In genomic region chr10:77089336-77089735, GRCm38 (mm10) we compare ENCODE assay signal across 8 mouse cellular contexts. TPM values are rescaled to one million over a fixed set of nuclear protein-coding genes. Genes with fewer than 3 reads are reported as not detected.
DNase-seq lines count a peak whose midpoint lies in the region; ATAC-seq and TF ChIP-seq lines count a peak whose summit lies in the region.
"Had no signal": no experiment of that assay in that cellular context is flagged by ENCODE, and none has a peak within 500 bp of the region (broad histone marks: within the 10 kb centered on the region; RNA-seq: fewer than 3 reads in every experiment).

No protein-coding gene starts in this region.

- peak; percentile 86 for DNase-seq in MN1 (ENCODE audit: low spot score)
- peak; percentile 85 for DNase-seq in adrenal gland, adult 2 months
- no peak for DNase-seq in liver, postnatal 0 days
- no peak for DNase-seq in left cerebral cortex, postnatal 4 days
- DNase-seq in spleen, postnatal 4 days (ENCODE audit: low spot score in 2 of 2) = no peak

- peaks cover 34% of the 10 kb centered on the region for H3K4me1 ChIP-seq in heart, embryonic 13.5 days
- peaks cover 10% of the 10 kb centered on the region for H3K4me1 ChIP-seq in liver, postnatal 0 days (ENCODE audit: insufficient read depth)
- H3K4me1 ChIP-seq in stomach, embryonic 16.5 days (ENCODE audit: control insufficient read depth, insufficient read depth, low read length) = peaks cover 15% of the 10 kb centered on the region

- peaks cover 13% of the 10 kb centered on the region for H3K9me3 ChIP-seq in heart, embryonic 13.5 days
- H3K9me3 ChIP-seq in liver, postnatal 0 days (ENCODE audit: low read length) = 0 out of 2 replicates have a peak, but pooled peaks cover 2% of the 10 kb centered on the region
- peaks cover 12% of the 10 kb centered on the region; the same call in 1 of the 2 replicates for H3K9me3 ChIP-seq in stomach, embryonic 16.5 days (replicated peaks; ENCODE audit: control insufficient read depth, low read length)

- no peak for ATAC-seq in heart, embryonic 13.5 days (ENCODE audit: extremely low read depth, insufficient number of reproducible peaks, low FRiP score, low TSS enrichment)
- peak; percentile 6; the same call in 1 of the 2 replicates for ATAC-seq in liver, postnatal 0 days
- peak; percentile 39; the same call in 1 of the 2 replicates for ATAC-seq in stomach, embryonic 16.5 days (ENCODE audit: insufficient read depth, low FRiP score)

- TF ChIP-seq CTCF in liver, postnatal 0 days (IDR thresholded peaks at IDR 0.05; ENCODE audit: low read depth) = no peak

- 34% methylated on average over 8 of the region's 8 CpGs for WGBS in heart, embryonic 13.5 days
- 59% methylated on average over 8 of the region's 8 CpGs for WGBS in liver, postnatal 0 days (ENCODE audit: insufficient replicate concordance)
- WGBS in stomach, embryonic 16.5 days = 45% methylated on average over 8 of the region's 8 CpGs

- TF ChIP-seq EP300 in liver, postnatal 0 days (IDR thresholded peaks at IDR 0.05; ENCODE audit: low read depth) = no peak

- intact Hi-C loops in left cerebral cortex, postnatal 4 days (cut with DNase I) = no loop called here

- peaks cover 66% of the 10 kb centered on the region for H3K36me3 ChIP-seq in heart, embryonic 13.5 days
- H3K36me3 ChIP-seq in liver, postnatal 0 days (replicated peaks; ENCODE audit: insufficient read depth, low read length) = peaks cover 11% of the 10 kb centered on the region; the same call in 1 of the 2 replicates
- no peaks in the 10 kb centered on the region for H3K36me3 ChIP-seq in stomach, embryonic 16.5 days (ENCODE audit: control insufficient read depth, insufficient read depth, low read length)

- H3K27me3 ChIP-seq in heart, embryonic 13.5 days (replicated peaks) = no peaks in the 10 kb centered on the region
- H3K27me3 ChIP-seq in liver, postnatal 0 days (ENCODE audit: insufficient read depth, low read length) = no peaks in the 10 kb centered on the region
- no peaks in the 10 kb centered on the region for H3K27me3 ChIP-seq in stomach, embryonic 16.5 days (ENCODE audit: control insufficient read depth, insufficient read depth, low read length)
- H3K27me3 ChIP-seq: megakaryocyte, embryonic 14.5 days had no signal

- peak overlapping the region; percentile 76 for H3K27ac ChIP-seq in heart, embryonic 13.5 days (replicated peaks)
- H3K27ac ChIP-seq in liver, postnatal 0 days (ENCODE audit: low read depth) = peak overlapping the region; percentile 92
- peak overlapping the region; percentile 54 for H3K27ac ChIP-seq in stomach, embryonic 16.5 days (ENCODE audit: low read length)

- H3K4me2 ChIP-seq in heart, embryonic 13.5 days = peak overlapping the region; percentile 57
- H3K4me2 ChIP-seq in liver, postnatal 0 days (ENCODE audit: low read depth, low read length) = peak overlapping the region; percentile 2
- peak overlapping the region; percentile 28 for H3K4me2 ChIP-seq in stomach, embryonic 16.5 days (ENCODE audit: low read depth, low read length)

- H3K4me3 ChIP-seq in heart, embryonic 13.5 days = peak overlapping the region; percentile 24
- no peak overlapping the region for H3K4me3 ChIP-seq in liver, postnatal 0 days (ENCODE audit: low read depth, low read length)
- H3K4me3 ChIP-seq in stomach, embryonic 16.5 days (replicated peaks; ENCODE audit: low read length) = peak overlapping the region; percentile 6
- H3K4me3 ChIP-seq: megakaryocyte, embryonic 14.5 days had no signal

- H3K9ac ChIP-seq in heart, embryonic 13.5 days = peak overlapping the region; percentile 68; the same call in 1 of the 2 replicates
- peak overlapping the region; percentile 38; the same call in 1 of the 2 replicates for H3K9ac ChIP-seq in liver, postnatal 0 days (replicated peaks)
- 0 out of 2 replicates have a peak overlapping the region, but pooled peaks have one; percentile 42 for H3K9ac ChIP-seq in stomach, embryonic 16.5 days (ENCODE audit: low read length)

RNA-seq across cellular contexts. Expression of gene Slc19a1, which starts 57.3 kb away (rescaled TPM):
- 10 to 100 TPM; 17.4 to 24.1 TPM for total RNA-seq in adrenal gland, adult 2 months (2021)
- 103 and 105 TPM in 2 replicates for polyA plus RNA-seq in adrenal gland, adult 2 months (2012; rRNA removed)
- 13.3 and 14.9 TPM in 2 replicates for polyA plus RNA-seq in heart, embryonic 13.5 days (2015; fragmentation: Nextera tagmentation; extraction: Ambion mirVana)
- 7.1 and 10.5 TPM in 2 replicates for polyA plus RNA-seq in liver, postnatal 0 days (2015; fragmentation: Nextera tagmentation; extraction: Ambion mirVana)
- 32.3 and 34.6 TPM in 2 replicates for polyA plus RNA-seq in stomach, embryonic 16.5 days (2015; fragmentation: Nextera tagmentation; extraction: Ambion mirVana)
- 10 to 100 TPM; 26.0 to 26.9 TPM for total RNA-seq in left cerebral cortex, postnatal 4 days (2021)

Comparison
In these comparisons a context has a peak if more than half of its experiments do, and no peak if none do; other contexts are left out.
1. DNase-seq: peak in MN1 (single experiment) and adrenal gland, adult 2 months (single experiment); none in liver, postnatal 0 days (single experiment), left cerebral cortex, postnatal 4 days (single experiment) and spleen, postnatal 4 days (0 of 2).
2. H3K4me2 ChIP-seq: peak in every context shown above with its lines; median percentile 57 in heart, embryonic 13.5 days; 28 in stomach, embryonic 16.5 days; 2 in liver, postnatal 0 days.
3. Peak in every context shown above with its lines, with median percentiles within 50 percentile points of each other: H3K27ac ChIP-seq and H3K9ac ChIP-seq.